Mouse (Mus musculus): ENCODE measurements around the gene Upk3bl. TPM values are rescaled to one million over a fixed set of nuclear protein-coding genes. Genes with fewer than 3 reads are reported as not detected.
A peak's percentile ranks its signal among the peaks of the same experiment; 100 is the strongest.

Gene Upk3bl
- 5.0 and 5.4 TPM in 2 replicates for polyA plus RNA-seq (2016; fragmentation: Nextera tagmentation; extraction: Ambion mirVana)

GRCm38 (mm10) chr5:136054301-136055077 lies at the start of gene Upk3bl:
Upk3bl (plus strand) TSS chr5:136054492.
- H3K9ac ChIP-seq (replicated peaks) = no peak within 1 kb of the TSS
- 91% methylated on average over 11 of the region's 11 CpGs for WGBS
- no peaks in the 10 kb centered on the region for H3K9me3 ChIP-seq
- H3K4me1 ChIP-seq (replicated peaks) = peaks cover 11% of the 10 kb centered on the region
- no peaks in the 10 kb centered on the region for H3K36me3 ChIP-seq
- H3K27ac ChIP-seq = no peak within 1 kb of the TSS
- ATAC-seq (ENCODE audit: insufficient number of reproducible peaks, insufficient read depth, low FRiP score, low TSS enrichment, low read depth) = no peak
- peaks cover 10% of the 10 kb centered on the region; the same call in 1 of the 2 replicates for H3K27me3 ChIP-seq
- H3K4me3 ChIP-seq (replicated peaks) = no peak within 1 kb of the TSS
- no peak within 1 kb of the TSS for H3K4me2 ChIP-seq

GRCm38 (mm10) chr5:136004537-136004936 lies 49.8 kb upstream of the Upk3bl start:
- H3K9ac ChIP-seq (replicated peaks) = no peak overlapping the region
- peaks cover 45% of the 10 kb centered on the region for H3K36me3 ChIP-seq
- WGBS = 60% methylated on average over 4 of the region's 4 CpGs
- H3K27me3 ChIP-seq = no peaks in the 10 kb centered on the region
- peaks cover 35% of the 10 kb centered on the region for H3K4me1 ChIP-seq (replicated peaks)
- no peak for ATAC-seq (ENCODE audit: insufficient number of reproducible peaks, insufficient read depth, low FRiP score, low TSS enrichment, low read depth)
- no peak overlapping the region for H3K4me2 ChIP-seq
- no peaks in the 10 kb centered on the region for H3K9me3 ChIP-seq
- no peak overlapping the region for H3K4me3 ChIP-seq (replicated peaks)
- H3K27ac ChIP-seq = peak overlapping the region; percentile 60

- H3K4me2 ChIP-seq = no peak overlapping the region
- H3K27ac ChIP-seq = no peak overlapping the region
- peaks cover 28% of the 10 kb centered on the region for H3K4me1 ChIP-seq (replicated peaks)
- WGBS = 83% methylated on average over 7 of the region's 7 CpGs
- H3K27me3 ChIP-seq = no peaks in the 10 kb centered on the region
- H3K9ac ChIP-seq (replicated peaks) = no peak overlapping the region
- H3K4me3 ChIP-seq (replicated peaks) = no peak overlapping the region
- no peak for ATAC-seq (ENCODE audit: insufficient number of reproducible peaks, insufficient read depth, low FRiP score, low TSS enrichment, low read depth)
- peaks cover 47% of the 10 kb centered on the region for H3K36me3 ChIP-seq
- no peaks in the 10 kb centered on the region for H3K9me3 ChIP-seq
Observed at GRCm38 (mm10) chr5:136007745-136008144, 46.5 kb upstream of the Upk3bl start.

GRCm38 (mm10) chr5:136014877-136015276 lies 39.4 kb upstream of the Upk3bl start:
- Histone ChIP-seq H3K4me3 (replicated peaks) (no peak overlapping the region), H3K4me1 (replicated peaks) (peaks cover 9% of the 10 kb centered on the region; the same call in 1 of the 2 replicates), H3K27ac (no peak overlapping the region; the same call in 1 of the 2 replicates), H3K9me3 (no peaks in the 10 kb centered on the region), H3K4me2 (no peak overlapping the region), H3K9ac (replicated peaks) (no peak overlapping the region), H3K27me3 (no peaks in the 10 kb centered on the region), H3K36me3 (peaks cover 66% of the 10 kb centered on the region)
- whole genome bisulfite sequencing = 90% methylated on average over 10 of the region's 10 CpGs
- no peak for ATAC-seq (ENCODE audit: insufficient number of reproducible peaks, insufficient read depth, low FRiP score, low TSS enrichment, low read depth)

- 81% methylated on average over 10 of the region's 10 CpGs for WGBS
- Histone ChIP-seq H3K4me2 (no peak overlapping the region), H3K27ac (no peak overlapping the region), H3K27me3 (no peaks in the 10 kb centered on the region), H3K9me3 (no peaks in the 10 kb centered on the region), H3K4me1 (replicated peaks) (peaks cover 9% of the 10 kb centered on the region; the same call in 1 of the 2 replicates), H3K36me3 (peaks cover 66% of the 10 kb centered on the region), H3K9ac (replicated peaks) (0 out of 2 replicates have a peak overlapping the region, but pooled peaks have one; percentile 12), H3K4me3 (replicated peaks) (no peak overlapping the region)
- ATAC-seq (ENCODE audit: insufficient number of reproducible peaks, insufficient read depth, low FRiP score, low TSS enrichment, low read depth) = no peak
Observed at GRCm38 (mm10) chr5:136015586-136015985, 38.7 kb upstream of the Upk3bl start.

- Histone ChIP-seq H3K4me3 (replicated peaks) (no peak overlapping the region), H3K9ac (replicated peaks) (no peak overlapping the region), H3K36me3 (peaks cover 66% of the 10 kb centered on the region), H3K9me3 (no peaks in the 10 kb centered on the region), H3K27me3 (no peaks in the 10 kb centered on the region), H3K27ac (0 out of 2 replicates have a peak overlapping the region, but pooled peaks have one; percentile 24), H3K4me1 (replicated peaks) (peaks cover 9% of the 10 kb centered on the region; the same call in 1 of the 2 replicates), H3K4me2 (no peak overlapping the region)
- 77% methylated on average over 10 of the region's 10 CpGs for WGBS
- ATAC-seq (ENCODE audit: insufficient number of reproducible peaks, insufficient read depth, low FRiP score, low TSS enrichment, low read depth) = no peak
Observed at GRCm38 (mm10) chr5:136016014-136016876, 38.0 kb upstream of the Upk3bl start.

GRCm38 (mm10) chr5:136017262-136017661 lies 37.0 kb upstream of the Upk3bl start:
- Histone ChIP-seq H3K4me2 (no peak overlapping the region), H3K4me1 (replicated peaks) (peaks cover 9% of the 10 kb centered on the region; the same call in 1 of the 2 replicates), H3K9ac (replicated peaks) (no peak overlapping the region), H3K27me3 (no peaks in the 10 kb centered on the region), H3K36me3 (peaks cover 66% of the 10 kb centered on the region), H3K9me3 (no peaks in the 10 kb centered on the region), H3K27ac (no peak overlapping the region), H3K4me3 (replicated peaks) (no peak overlapping the region)
- no peak for ATAC-seq (ENCODE audit: insufficient number of reproducible peaks, insufficient read depth, low FRiP score, low TSS enrichment, low read depth)
- WGBS = 93% methylated on average over 6 of the region's 6 CpGs

GRCm38 (mm10) chr5:136018726-136019125 lies 35.6 kb upstream of the Upk3bl start:
- Histone ChIP-seq H3K4me2 (no peak overlapping the region), H3K27ac (no peak overlapping the region), H3K9me3 (no peaks in the 10 kb centered on the region), H3K4me1 (replicated peaks) (peaks cover 9% of the 10 kb centered on the region; the same call in 1 of the 2 replicates), H3K4me3 (replicated peaks) (no peak overlapping the region), H3K27me3 (no peaks in the 10 kb centered on the region), H3K36me3 (peaks cover 60% of the 10 kb centered on the region), H3K9ac (replicated peaks) (no peak overlapping the region)
- WGBS = 94% methylated on average over 2 of the region's 2 CpGs
- no peak for ATAC-seq (ENCODE audit: insufficient number of reproducible peaks, insufficient read depth, low FRiP score, low TSS enrichment, low read depth)

GRCm38 (mm10) chr5:136019907-136020306 lies 34.4 kb upstream of the Upk3bl start:
- no peak for ATAC-seq (ENCODE audit: insufficient number of reproducible peaks, insufficient read depth, low FRiP score, low TSS enrichment, low read depth)
- WGBS = 32% methylated on average over 1 of the region's 1 CpGs
- Histone ChIP-seq H3K27me3 (no peaks in the 10 kb centered on the region), H3K36me3 (peaks cover 59% of the 10 kb centered on the region), H3K9ac (replicated peaks) (no peak overlapping the region), H3K4me3 (replicated peaks) (no peak overlapping the region), H3K27ac (no peak overlapping the region), H3K4me1 (replicated peaks) (peaks cover 9% of the 10 kb centered on the region; the same call in 1 of the 2 replicates), H3K9me3 (no peaks in the 10 kb centered on the region), H3K4me2 (no peak overlapping the region)

GRCm38 (mm10) chr5:136025712-136026111 lies 28.6 kb upstream of the Upk3bl start:
- Histone ChIP-seq H3K27ac (no peak overlapping the region), H3K27me3 (no peaks in the 10 kb centered on the region), H3K9ac (replicated peaks) (no peak overlapping the region), H3K4me2 (no peak overlapping the region), H3K9me3 (no peaks in the 10 kb centered on the region), H3K4me1 (replicated peaks) (no peaks in the 10 kb centered on the region), H3K36me3 (peaks cover 92% of the 10 kb centered on the region), H3K4me3 (replicated peaks) (no peak overlapping the region)
- ATAC-seq (ENCODE audit: insufficient number of reproducible peaks, insufficient read depth, low FRiP score, low TSS enrichment, low read depth) = no peak
- WGBS = 81% methylated on average over 3 of the region's 3 CpGs

- ATAC-seq (ENCODE audit: insufficient number of reproducible peaks, insufficient read depth, low FRiP score, low TSS enrichment, low read depth) = no peak
- no peaks in the 10 kb centered on the region for H3K9me3 ChIP-seq
- H3K27ac ChIP-seq = no peak overlapping the region
- H3K4me1 ChIP-seq (replicated peaks) = no peaks in the 10 kb centered on the region
- no peak overlapping the region for H3K9ac ChIP-seq (replicated peaks)
- no peak overlapping the region for H3K4me3 ChIP-seq (replicated peaks)
- whole genome bisulfite sequencing = 92% methylated on average over 9 of the region's 9 CpGs
- H3K4me2 ChIP-seq = no peak overlapping the region
- peaks cover 92% of the 10 kb centered on the region for H3K36me3 ChIP-seq
- H3K27me3 ChIP-seq = no peaks in the 10 kb centered on the region
Observed at GRCm38 (mm10) chr5:136026859-136027258, 27.4 kb upstream of the Upk3bl start.
